Mouse (Mus musculus): ENCODE results near the gene Fyn.

DNA sequence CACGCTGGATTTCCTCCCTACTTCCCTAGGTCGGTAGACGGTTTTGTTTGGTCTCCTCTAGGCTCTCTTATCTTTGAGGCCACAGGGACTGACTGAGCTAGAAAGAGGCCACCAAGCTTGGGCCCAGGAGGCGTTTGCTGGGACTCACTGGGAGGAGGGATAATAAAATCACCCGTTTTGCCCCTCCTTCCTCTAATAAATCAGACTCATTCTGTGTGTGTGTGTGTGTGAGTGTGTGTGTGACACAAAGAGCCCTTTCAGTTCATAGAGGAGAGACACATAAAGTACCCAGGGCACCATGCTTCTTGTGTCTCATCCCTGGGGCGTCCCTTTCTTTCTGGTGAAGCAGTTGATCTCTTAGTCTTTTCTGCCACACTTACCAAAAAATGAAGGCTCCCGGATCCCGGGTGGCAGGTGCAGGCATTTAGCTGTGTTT is 2.1 kb downstream of the Fyn start:
- TF ChIP-seq CTCF (IDR thresholded peaks at IDR 0.05; ENCODE audit: borderline replicate concordance, extremely low read depth, insufficient read depth, insufficient read length) (no peak), POLR2A (IDR thresholded peaks at IDR 0.05; ENCODE audit: borderline replicate concordance, extremely low read depth, insufficient read depth, insufficient read length, poor library complexity, severe bottlenecking) (no peak)

Measured in brain, embryonic 14.5 days (tissue).